Mouse (Mus musculus): Measurements from ENCODE around the gene Erp44.

Erp44 gene

DNA sequence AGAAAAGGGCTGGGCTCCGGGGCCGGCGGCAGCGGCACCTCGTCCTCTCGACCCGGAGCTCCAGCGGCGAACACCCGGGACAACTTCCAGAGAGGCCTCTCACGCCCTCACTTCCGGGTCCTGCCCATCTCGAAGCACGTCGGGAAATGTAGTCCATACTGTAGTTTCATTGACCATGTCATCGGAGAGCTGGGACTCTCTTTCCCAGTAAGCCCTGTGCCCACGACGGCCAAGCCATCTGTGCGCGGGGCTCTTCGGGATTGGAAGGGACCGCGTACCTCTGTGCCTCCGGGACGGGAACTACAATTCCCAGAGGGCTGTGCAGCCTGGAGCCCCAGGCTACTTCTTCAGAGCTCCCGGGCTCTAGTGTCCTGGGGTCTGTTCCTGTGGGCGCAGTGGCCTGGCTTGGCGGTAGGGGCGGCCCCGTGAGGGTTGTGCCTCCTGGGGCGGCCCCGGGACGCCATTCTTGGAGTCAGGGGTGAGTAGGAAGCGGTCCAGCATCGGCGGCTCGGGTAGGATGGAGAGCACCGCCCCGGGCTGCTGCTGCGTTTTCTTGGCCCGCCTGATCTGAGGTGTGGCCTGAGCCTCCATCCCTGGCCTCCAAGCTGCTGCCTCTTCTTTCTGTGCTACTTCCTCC, at the start of gene Erp44, which contains the start of gene Invs:
TSS of gene Erp44 (minus strand) at position 61 of the 637 bp plus-strand sequence.
TSS of gene Invs (plus strand) at position 263 of the 637 bp plus-strand sequence.
- peak; percentile 80 for DNase-seq (ENCODE audit: low spot score)

DNA sequence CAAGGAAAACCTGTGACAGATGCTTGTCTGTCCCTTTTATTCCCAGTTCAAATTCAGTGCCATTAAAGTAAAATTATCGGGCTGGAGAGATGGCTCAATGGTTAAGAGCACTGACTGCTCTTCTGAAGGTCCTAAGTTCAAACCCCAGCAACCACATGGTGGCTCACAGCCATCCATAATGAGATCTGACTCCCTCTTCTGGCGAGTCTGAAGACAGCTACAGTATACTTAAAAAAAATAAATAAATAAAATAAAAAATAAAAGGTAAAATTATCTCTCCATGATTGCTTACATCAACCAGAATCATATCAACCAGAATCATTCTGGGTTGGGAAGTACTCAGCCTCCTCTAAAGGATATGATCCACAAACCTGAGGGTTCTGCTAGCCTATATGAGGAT, 48.7 kb upstream of the Erp44 start:
- no peak for DNase-seq (ENCODE audit: low spot score)

DNA sequence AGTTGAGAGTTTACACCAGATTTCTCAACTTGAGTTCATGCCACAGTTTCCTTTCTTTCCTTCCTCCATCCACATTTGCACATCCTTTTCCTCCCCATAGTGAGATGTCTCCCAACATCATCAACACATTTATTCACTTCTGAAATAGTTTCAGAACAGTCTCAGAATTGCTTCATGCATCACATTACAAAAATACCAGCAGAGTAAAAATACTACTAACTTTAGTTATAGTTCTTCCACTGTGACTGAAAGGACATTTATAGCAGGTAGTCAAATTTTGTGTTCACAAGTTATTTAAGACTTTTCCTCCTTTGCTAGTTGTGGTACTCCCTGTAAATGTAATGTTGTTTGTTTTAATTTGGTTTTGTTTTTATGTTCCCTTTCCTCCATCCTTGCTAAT, 47.8 kb upstream of the Erp44 start:
- DNase-seq (ENCODE audit: low spot score): no peak

DNA sequence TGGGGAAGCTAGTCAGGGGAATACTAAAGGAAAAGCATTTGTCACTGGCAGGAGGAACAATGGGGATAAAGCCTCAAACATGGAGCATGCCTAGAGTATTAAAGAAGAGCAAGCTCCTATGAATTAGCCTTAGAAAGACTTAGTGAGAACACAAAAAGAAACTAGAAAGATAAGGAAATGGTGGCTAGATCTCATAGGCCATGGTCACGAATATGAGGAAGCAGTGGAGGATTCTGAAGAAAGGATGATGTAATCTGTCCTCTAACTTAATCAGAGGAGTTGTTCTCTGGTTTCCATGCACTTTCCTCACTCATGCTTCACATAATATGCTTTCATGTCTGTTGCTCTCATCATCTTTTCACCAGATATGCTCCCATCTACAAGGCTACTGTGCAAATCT, 42.7 kb upstream of the Erp44 start:
- no peak for DNase-seq (ENCODE audit: low spot score)

DNA sequence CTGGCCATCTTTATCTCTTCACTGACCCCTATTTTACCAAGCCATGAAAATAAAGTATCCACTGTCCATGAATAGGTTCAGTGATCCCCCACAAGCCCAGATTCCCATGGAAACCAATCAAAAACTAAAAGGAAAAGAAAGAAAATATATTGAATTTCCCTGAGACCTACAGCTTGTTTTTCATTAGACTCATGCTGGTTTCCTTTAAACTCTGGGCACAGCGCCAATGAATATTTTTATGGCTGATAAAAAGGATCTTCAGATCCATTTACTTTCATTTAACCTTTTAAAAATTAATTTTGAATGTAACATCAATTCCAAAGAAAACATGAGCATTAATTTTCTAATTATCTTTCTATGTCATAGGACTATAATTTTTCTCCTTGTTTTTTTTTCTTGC, 41.9 kb upstream of the Erp44 start:
- no peak for DNase-seq (ENCODE audit: low spot score)

DNA sequence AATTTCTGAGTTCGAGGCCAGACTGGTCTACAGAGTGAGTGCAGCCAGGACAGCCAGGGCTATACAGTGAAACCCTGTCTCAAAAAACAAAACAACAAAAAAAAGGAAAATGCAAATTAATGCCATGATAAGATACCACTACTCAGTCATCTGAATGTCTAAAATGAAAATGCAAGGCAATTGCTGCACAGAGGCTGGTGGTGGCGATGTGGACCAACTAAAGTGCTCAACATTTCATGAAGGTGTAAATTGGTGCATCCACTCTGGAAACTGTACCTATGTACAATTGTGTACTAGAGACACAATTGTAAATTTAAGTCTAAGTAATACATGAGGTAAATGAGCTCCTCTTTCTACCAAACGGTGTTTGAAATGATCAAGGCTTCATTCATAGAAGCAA, 36.7 kb upstream of the Erp44 start:
- no peak for DNase-seq (ENCODE audit: low spot score)

DNA sequence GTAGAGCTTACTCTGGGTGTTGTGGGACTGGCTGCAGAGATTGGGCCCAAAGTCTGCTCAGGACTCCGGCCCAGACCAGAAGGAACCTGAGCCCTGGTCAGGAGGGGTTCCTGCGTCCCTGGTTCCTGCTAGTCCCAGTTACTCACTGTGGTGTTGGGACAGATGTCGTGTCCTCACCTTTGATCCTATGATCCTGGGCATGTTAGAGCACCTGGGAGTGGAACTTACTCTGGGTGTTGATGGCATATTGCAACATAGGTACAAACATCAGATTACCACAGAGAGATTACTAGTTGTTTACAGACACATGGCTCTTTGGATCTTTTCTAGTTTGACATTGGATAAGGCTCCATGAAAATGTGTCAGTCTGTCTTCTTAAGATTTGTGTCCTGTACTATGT, 35.5 kb upstream of the Erp44 start:
- no peak for DNase-seq (ENCODE audit: low spot score)

DNA sequence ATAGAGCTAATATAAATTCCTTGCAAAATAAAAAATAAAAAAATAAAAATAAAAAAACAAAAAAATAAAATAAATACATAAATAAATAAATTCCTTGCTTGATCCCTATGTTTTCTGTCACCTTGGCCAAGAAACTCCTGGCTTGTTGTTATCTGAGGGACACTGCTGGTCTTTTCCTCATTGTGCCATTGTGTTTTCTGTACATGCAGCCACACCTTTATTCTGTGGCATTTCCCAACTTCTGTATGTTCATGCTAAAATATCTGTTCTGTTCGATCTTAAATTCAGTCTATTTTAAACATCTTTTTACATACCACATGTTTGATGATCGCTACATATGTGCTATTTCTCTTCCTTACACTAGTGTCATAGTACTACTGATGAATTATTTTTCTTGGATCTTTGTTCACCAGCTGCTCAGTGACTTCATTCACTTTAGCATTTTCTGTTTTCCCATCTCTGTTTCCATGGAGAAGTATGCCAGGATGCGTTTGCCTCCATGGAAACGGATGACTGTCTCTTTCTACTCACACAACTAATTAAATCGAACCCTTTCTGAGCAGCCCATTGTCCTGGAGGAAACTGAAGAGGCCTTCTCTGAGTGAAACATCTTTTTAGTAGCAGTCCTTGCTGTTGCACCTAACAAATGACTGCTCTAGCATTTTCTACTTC, 7.9 kb upstream of the Erp44 start:
- DNase-seq (ENCODE audit: low spot score): no peak

DNA sequence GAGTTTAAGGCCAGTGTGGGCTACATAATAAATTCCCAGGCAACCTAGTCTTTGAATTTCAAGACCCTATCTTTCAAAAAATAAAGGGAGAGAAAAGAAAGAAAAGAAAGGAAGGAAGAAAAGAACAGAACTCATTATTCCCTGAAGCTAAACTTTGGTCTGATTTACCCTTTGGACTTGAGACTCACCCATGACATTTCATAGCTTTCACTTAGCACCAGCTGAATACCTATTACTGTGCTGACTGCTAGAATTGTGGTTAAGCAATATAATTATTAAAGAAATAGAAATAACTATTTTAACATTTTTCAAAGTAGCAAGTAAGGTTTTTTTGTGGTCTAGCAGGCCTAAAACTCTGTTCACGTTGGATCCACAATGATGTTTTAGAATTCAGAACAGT, 1.8 kb upstream of the Erp44 start:
- DNase-seq (ENCODE audit: low spot score): no peak

DNA sequence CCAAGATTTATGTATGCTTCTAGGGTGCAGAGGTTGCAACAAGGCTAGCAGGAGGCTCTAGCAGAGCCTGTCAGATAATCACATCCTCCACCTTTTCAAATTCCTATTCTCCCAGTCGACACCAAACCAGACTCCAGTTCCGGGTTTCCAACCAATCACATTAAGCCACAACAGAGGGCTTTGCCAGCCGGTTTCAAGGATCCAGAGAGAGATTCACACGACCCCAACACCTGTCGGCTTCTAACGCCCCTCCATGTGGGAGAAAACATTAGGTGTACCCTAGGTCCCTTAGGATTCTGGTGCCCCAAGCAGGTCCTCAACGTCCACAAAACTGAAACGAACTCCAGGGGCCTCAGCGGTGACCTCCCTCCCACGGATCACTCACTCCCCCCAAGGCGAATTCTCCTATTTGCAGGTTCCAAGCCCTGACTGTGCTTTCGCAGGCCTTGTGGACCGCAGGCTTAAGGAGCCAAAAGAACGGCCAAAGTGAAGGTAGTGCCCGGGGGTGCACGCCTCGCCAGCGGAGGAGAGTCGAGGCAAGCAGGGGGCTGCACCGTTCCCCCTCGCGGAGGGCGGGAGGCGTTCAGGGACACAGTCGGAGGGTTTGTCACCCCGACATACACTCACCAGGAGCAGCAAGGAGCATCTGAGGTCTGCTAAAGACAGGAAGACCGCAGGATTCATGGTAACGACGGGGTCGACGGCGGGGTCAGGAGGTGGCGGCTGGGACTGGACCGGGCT, 431 bp downstream of the Erp44 start:
- peak; percentile 11 for DNase-seq (ENCODE audit: low spot score)

DNA sequence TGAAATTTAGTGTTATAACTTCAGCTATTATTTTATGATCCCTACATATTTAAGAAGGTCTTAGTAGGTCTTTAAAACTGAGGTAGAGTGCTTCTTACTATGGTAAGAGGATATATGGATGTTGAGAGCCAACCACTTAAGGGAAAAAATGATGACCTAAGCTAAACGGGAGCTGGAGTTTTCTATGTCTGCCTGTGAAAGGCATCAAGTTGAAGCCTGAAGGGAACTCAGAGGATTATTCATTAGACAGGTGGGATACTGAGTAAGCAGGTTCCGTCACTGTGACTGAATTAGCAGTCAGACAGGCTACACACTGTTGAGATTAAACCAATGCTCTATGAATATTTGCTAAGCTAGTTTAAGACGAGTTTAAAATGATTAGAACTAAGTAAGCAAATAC, 2.3 kb downstream of the Erp44 start:
- no peak for DNase-seq (ENCODE audit: low spot score)

DNA sequence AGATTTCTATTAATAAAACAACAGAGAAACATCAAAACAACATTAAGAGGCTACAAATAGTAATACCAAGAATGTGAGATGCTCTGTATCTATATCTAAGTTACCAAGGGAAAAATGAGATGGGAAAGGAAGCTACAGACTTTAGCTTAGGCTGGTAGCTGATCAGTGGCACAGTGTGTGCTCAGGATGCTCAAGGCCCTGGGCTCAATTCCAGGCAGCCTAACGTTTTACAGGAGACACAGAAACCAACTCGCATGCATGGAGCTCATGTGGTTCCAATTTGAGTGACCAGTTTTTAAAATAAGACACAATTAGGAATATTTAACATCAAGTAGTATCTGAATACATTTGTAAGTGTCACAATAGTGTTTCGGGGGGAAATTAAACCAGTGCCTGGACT, 3.6 kb downstream of the Erp44 start:
- no peak for DNase-seq (ENCODE audit: low spot score)

DNA sequence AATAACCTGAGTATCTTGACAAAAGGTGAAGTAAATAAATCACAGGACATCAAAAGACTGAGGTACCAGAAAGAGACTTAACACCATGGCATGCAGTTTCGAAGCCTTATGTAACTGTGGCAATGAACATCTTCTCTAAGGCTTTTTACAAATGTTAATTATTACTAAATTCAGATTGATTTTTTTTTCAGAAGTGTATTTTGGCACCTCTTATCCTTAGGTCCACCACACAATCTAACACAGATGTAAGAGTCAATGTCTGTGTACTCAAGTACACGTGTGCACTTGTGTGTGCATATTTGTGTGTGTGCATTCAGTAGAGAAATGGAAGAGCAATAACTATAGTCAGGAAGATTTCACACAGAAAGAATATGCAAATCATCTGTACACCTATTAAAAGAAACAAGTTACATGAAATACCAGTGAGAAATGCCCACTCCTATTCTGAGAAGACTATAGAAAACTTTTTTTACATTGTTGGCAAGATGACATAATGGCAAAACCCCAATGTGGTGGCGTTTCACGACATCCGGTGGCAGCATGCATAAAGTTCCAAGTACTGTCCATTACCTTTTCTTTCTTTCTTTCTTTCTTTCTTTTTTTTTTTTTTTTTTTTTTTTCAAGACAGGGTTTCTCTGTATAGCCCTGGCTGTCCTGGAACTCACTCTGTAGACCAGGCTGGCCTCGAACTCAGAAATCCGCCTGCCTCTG, 6.1 kb downstream of the Erp44 start:
- no peak for DNase-seq (ENCODE audit: low spot score)

DNA sequence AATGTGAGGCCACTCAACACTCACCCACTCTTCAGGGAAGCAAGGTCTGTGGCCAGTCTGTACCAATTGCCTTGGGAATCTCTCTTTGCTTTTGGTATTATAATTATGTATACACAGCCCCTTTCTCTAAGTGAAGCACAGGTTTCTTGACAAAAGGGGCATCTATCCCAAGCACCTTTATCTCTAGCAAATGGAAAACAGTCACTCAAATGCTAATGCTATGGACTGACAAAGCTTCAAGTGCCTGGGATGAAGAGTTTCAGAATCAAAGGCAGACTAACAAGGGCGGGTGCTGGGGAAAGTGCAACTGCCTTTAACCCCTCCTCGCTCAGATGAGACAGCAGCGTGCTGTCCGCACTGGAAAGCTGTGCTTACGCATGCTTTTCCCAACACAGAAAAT, 7.5 kb downstream of the Erp44 start:
- no peak for DNase-seq (ENCODE audit: low spot score)

DNA sequence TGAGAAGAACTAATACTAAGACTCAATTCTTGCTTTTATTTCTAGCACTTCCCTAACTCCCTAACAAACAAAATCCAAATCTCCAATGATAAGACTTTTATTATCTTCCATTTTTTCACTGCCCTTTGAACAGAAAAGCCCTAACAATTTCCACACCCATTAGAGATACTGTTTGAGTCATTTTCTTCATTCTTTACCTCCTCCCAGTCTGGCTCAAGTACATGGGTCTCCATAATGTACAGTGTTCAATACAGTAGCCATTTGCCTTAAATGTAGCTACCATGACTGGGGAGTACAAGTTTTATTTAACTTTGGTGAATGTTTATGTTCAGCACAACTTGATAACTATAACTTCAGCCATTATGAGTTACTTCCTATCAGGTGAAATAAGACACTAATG, 8.8 kb downstream of the Erp44 start:
- DNase-seq (ENCODE audit: low spot score): no peak

DNA sequence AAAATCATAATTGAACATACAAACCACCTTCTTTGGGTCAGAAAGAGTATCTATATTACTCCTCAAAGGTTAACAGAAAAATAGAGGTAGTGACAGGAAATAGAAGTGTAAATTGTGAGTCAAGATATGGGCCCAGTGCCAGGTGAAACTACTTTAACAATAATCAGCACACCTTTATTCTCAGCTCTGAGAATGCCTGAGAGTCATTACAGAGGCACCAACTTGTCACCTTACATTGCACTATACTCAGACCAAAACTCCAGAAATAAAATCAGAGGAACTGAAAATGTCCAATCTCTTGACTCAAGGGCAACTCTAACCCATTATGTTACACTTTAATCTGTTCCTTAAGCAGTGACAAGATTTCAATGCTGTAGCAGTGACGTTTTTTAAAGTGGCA, 11.2 kb downstream of the Erp44 start:
- DNase-seq (ENCODE audit: low spot score): no peak

DNA sequence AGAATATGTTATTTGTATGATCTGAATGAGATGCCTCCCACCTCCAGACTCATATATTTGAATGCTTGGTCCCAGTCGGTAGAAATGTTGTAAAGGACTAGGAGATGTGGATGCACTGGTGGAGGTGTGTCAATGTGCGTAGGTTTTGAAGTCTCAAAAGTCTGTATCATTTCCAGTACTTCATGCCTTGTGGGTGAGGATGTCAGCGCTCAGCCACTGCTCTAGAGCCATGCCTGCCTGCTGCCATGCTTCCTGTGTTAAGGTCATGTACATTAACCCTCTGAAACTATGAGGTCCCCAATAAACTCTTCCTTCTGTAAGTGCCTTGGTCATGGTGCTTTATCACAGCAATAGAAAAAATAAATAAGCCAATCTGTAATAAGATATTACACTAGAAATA, 11.7 kb downstream of the Erp44 start:
- no peak for DNase-seq (ENCODE audit: low spot score)

DNA sequence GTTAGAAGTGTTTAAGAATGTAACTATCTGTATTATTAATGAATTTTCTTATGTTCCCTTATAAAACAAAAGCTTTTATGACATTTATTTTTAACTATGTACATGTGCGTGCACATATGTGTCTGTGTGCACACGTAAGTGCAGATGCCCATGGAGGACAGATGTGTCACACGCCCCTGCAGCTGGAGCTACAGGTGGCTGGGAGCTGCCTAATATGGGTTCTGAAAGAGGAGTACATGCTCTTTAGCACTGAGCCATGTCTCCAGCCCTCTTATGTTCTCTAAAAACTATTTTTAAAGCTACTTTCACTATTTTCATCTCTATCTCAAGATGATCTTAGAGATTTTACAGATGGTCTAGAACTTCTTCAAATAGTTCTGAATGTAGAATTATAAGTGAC, 21.3 kb downstream of the Erp44 start:
- DNase-seq (ENCODE audit: low spot score): no peak

DNA sequence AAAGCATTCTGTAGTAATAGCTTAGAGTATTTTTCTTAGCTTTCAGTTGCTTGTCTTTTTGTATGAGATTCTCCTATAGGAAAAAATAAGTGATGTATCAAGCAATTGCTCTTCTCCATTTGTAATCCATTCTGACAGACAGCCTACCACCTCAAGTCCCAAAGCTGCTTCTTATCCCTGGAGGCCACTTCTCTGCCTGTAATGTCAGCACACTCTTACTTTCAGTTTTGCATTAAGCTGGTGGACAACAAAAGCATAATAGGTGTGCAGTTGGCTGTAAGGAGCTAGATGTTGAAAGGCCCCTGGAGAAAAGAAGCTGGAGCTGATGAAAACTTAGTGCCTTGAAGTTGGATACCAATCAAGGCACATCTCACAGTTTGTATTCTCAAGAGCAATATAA, 26.1 kb downstream of the Erp44 start:
- DNase-seq (ENCODE audit: low spot score): no peak

DNA sequence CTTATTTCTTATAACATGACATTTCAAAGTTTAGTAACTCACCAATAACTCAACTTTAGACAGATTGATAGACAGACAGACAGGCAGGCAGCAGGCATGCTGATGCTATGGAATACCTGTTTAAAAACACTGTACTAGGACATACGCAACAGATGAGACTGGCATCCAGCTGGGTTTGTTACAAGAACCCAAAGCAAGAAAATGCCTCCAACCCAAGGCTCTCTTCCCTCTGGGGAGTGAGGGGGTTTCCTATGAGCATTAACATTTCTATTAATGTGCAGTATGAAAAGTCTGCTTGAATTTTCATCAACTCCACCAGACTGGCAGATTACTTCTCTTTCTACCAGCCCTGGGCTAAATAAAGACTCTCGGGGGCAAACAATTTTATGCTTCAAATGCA, 35.1 kb downstream of the Erp44 start:
- no peak for DNase-seq (ENCODE audit: low spot score)

DNA sequence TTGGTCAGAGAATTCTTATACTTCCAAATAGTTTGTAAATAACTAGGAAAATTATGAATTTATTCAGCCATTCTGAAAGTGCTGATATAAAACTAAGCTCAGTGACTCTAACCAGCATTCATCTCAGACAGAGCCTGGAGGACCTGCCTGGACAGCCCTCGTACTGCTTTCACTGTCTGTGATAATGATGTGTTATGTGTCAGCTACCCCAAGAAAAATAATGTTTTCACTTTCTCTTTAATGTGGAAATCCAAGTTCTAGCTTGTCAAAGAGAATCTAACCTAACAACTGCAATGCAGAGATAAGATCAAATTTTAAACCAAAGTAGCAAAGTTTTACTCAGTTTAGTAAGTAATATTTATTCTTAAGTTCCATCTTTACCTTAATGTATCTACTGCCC, 35.6 kb downstream of the Erp44 start:
- DNase-seq (ENCODE audit: low spot score): no peak

DNA sequence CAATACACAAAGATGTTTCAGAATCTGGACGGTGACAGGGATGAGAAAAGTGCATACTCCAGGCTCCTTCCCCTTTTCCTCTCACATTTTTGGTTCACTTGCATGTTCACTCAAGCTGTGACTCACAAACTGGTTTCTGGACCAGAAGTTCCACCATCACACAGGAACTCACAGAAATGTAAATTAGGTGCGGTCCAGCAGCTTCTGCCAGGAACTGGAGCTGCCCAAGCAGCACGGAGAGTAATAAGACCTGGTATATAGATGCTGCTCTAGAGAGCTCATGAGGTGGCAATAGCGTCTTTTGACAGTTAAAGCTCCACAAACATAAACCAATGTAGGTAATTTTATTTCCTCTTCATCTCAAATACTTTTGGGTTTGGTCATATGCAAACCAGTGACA, 36.9 kb downstream of the Erp44 start:
- DNase-seq (ENCODE audit: low spot score): peak; percentile 11

DNA sequence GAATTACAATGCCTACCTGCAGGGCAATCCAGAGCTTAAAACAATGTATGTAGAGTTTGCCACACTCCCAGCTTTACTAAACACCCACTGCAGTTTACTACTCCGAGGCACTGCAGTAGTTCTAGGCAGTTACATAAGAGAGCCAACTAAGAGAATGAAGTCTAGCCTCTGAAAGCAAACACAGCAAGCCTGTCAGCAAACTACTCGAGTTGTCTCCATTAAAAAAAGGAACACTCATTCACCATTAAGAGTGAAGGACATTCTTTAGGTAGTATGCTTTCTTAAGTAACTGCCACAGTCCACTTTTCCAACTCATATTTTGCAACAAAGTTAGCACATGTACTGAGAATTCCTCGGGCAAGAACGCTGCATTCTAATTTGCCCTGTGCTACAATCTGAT, 40.3 kb downstream of the Erp44 start:
- no peak for DNase-seq (ENCODE audit: low spot score)
